Mouse (Mus musculus): Measurements from ENCODE around the gene Pdia3. TPM values are rescaled to one million over a fixed set of nuclear protein-coding genes. Genes with fewer than 3 reads are reported as not detected.
"Not testable (repeated sequence)": the region's sequence is repeated elsewhere in the genome, so short reads cannot be mapped to it uniquely, and the experiment has no call there.

Pdia3 gene
- polyA plus RNA-seq, 2 experiments: 95.7 to 188 TPM

GRCm38 (mm10) chr2:121477491-121478266, 64.1 kb downstream of the Pdia3 start:
- Histone ChIP-seq H3K27me3 (ENCODE audit: control insufficient read depth, insufficient read depth, low read length) (no peaks in the 10 kb centered on the region), H3K4me2 (ENCODE audit: low read depth) (no peak overlapping the region), H3K9me3 (ENCODE audit: control insufficient read depth, low read length) (no peaks in the 10 kb centered on the region), H3K27ac (no peak overlapping the region), H3K9ac (replicated peaks) (no peak overlapping the region), H3K36me3 (replicated peaks; ENCODE audit: control insufficient read depth, insufficient read depth, low read depth) (no peaks in the 10 kb centered on the region), H3K4me3 (ENCODE audit: insufficient read depth in 1 of 2, low read depth in 2 of 2, low read length in 2 of 2) (no peak overlapping the region), H3K4me1 (replicated peaks; ENCODE audit: control insufficient read depth in 2 of 2, insufficient read depth in 2 of 2, low read length in 1 of 2) (peaks cover 3 to 5% of the 10 kb centered on the region in 2 experiments; a peak in 1 of 4 replicates)
- WGBS (ENCODE audit: insufficient replicate concordance): 73% methylated on average over 3 of the region's 3 CpGs
- no peak for TF ChIP-seq EP300 (IDR thresholded peaks at IDR 0.05; ENCODE audit: low read depth)
- no peak for TF ChIP-seq CTCF (IDR thresholded peaks at IDR 0.05; ENCODE audit: low read depth)
- ATAC-seq (ENCODE audit: insufficient read depth) (no peak), DNase-seq (ENCODE audit: low read depth in 3 of 3, low spot score in 3 of 3) (no peak)

GRCm38 (mm10) chr2:121480498-121480897, 66.9 kb downstream of the Pdia3 start:
- H3K9ac ChIP-seq (replicated peaks): no peak overlapping the region
- DNase-seq (ENCODE audit: low read depth in 3 of 3, low spot score in 3 of 3): no peak
- H3K4me2 ChIP-seq (ENCODE audit: low read depth): no peak overlapping the region
- H3K4me1 ChIP-seq (replicated peaks; ENCODE audit: control insufficient read depth in 2 of 2, insufficient read depth in 2 of 2, low read length in 1 of 2): no peaks in the 10 kb centered on the region
- no peaks in the 10 kb centered on the region for H3K36me3 ChIP-seq (replicated peaks; ENCODE audit: control insufficient read depth, insufficient read depth, low read depth)
- no peak overlapping the region for H3K4me3 ChIP-seq (ENCODE audit: insufficient read depth in 1 of 2, low read depth in 2 of 2, low read length in 2 of 2)
- WGBS (ENCODE audit: insufficient replicate concordance): 40% methylated on average over 3 of the region's 3 CpGs
- H3K27me3 ChIP-seq (ENCODE audit: control insufficient read depth, insufficient read depth, low read length): no peaks in the 10 kb centered on the region
- ATAC-seq (ENCODE audit: insufficient read depth): 0 out of 2 replicates have a peak, but pooled peaks have one; percentile 15
- no peaks in the 10 kb centered on the region for H3K9me3 ChIP-seq (ENCODE audit: control insufficient read depth, low read length)
- TF ChIP-seq EP300 (IDR thresholded peaks at IDR 0.05; ENCODE audit: low read depth) (no peak), CTCF (IDR thresholded peaks at IDR 0.05; ENCODE audit: low read depth) (peak; percentile 89)
- H3K27ac ChIP-seq: no peak overlapping the region

- 75% methylated on average over 13 of the region's 13 CpGs for WGBS (ENCODE audit: insufficient replicate concordance)
- H3K4me1 ChIP-seq (replicated peaks; ENCODE audit: control insufficient read depth in 2 of 2, insufficient read depth in 2 of 2, low read length in 1 of 2); H3K9me3 ChIP-seq (ENCODE audit: control insufficient read depth, low read length); DNase-seq (ENCODE audit: low read depth in 3 of 3, low spot score in 3 of 3); ATAC-seq (ENCODE audit: insufficient read depth); H3K27ac ChIP-seq; H3K4me2 ChIP-seq (ENCODE audit: low read depth); H3K27me3 ChIP-seq (ENCODE audit: control insufficient read depth, insufficient read depth, low read length); H3K4me3 ChIP-seq (ENCODE audit: insufficient read depth in 1 of 2, low read depth in 2 of 2, low read length in 2 of 2); H3K9ac ChIP-seq (replicated peaks); H3K36me3 ChIP-seq (replicated peaks; ENCODE audit: control insufficient read depth, insufficient read depth, low read depth): not testable (repeated sequence)
Measured at GRCm38 (mm10) chr2:121480916-121481315, 67.3 kb downstream of the Pdia3 start.

- no peak for ATAC-seq (ENCODE audit: insufficient read depth)
- TF ChIP-seq CTCF (IDR thresholded peaks at IDR 0.05; ENCODE audit: low read depth): no peak
- TF ChIP-seq EP300 (IDR thresholded peaks at IDR 0.05; ENCODE audit: low read depth): no peak
- Histone ChIP-seq H3K4me2 (ENCODE audit: low read depth) (no peak overlapping the region), H3K9me3 (ENCODE audit: control insufficient read depth, low read length) (no peaks in the 10 kb centered on the region), H3K9ac (replicated peaks) (no peak overlapping the region), H3K27me3 (ENCODE audit: control insufficient read depth, insufficient read depth, low read length) (no peaks in the 10 kb centered on the region), H3K27ac (no peak overlapping the region), H3K4me1 (replicated peaks; ENCODE audit: control insufficient read depth in 2 of 2, insufficient read depth in 2 of 2, low read length in 1 of 2) (no peaks in the 10 kb centered on the region), H3K4me3 (ENCODE audit: insufficient read depth in 1 of 2, low read depth in 2 of 2, low read length in 2 of 2) (no peak overlapping the region), H3K36me3 (replicated peaks; ENCODE audit: control insufficient read depth, insufficient read depth, low read depth) (no peaks in the 10 kb centered on the region)
- DNase-seq (ENCODE audit: low read depth in 3 of 3, low spot score in 3 of 3): no peak
- 73% methylated on average over 8 of the region's 8 CpGs for WGBS (ENCODE audit: insufficient replicate concordance)
Measured at GRCm38 (mm10) chr2:121483576-121483975, 70.0 kb downstream of the Pdia3 start.

- H3K36me3 ChIP-seq (replicated peaks; ENCODE audit: control insufficient read depth, insufficient read depth, low read depth); H3K27ac ChIP-seq; H3K4me2 ChIP-seq (ENCODE audit: low read depth); H3K9ac ChIP-seq (replicated peaks); H3K4me3 ChIP-seq (ENCODE audit: insufficient read depth in 1 of 2, low read depth in 2 of 2, low read length in 2 of 2); DNase-seq (ENCODE audit: low read depth in 3 of 3, low spot score in 3 of 3); H3K27me3 ChIP-seq (ENCODE audit: control insufficient read depth, insufficient read depth, low read length); H3K4me1 ChIP-seq (replicated peaks; ENCODE audit: control insufficient read depth in 2 of 2, insufficient read depth in 2 of 2, low read length in 1 of 2); H3K9me3 ChIP-seq (ENCODE audit: control insufficient read depth, low read length); ATAC-seq (ENCODE audit: insufficient read depth): not testable (repeated sequence)
- WGBS (ENCODE audit: insufficient replicate concordance): 44% methylated on average over 1 of the region's 2 CpGs
Measured at GRCm38 (mm10) chr2:121484403-121484802, 70.8 kb downstream of the Pdia3 start.

Small RNA genes lying within 50 kb of the gene (microRNA-seq; reads per million reads assigned to microRNA genes)
- gene Gm22953: not detected

Other genes starting within 250 kb of the Pdia3 start
- gene Tubgcp4, start 243.1 kb upstream of the Pdia3 start, polyA plus RNA-seq (2012; rRNA removed): 13.0 and 15.0 TPM in 2 replicates
- 20.3 and 21.3 TPM in 2 replicates for gene Tubgcp4, start 243.1 kb upstream of the Pdia3 start, polyA plus RNA-seq (2014; fragmentation: Nextera tagmentation; extraction: Ambion mirVana)
- 1.5 and 2.0 TPM in 2 replicates for gene Zscan29, start 242.7 kb upstream of the Pdia3 start, polyA plus RNA-seq (2012; rRNA removed)
- 2.8 and 3.1 TPM in 2 replicates for gene Zscan29, start 242.7 kb upstream of the Pdia3 start, polyA plus RNA-seq (2014; fragmentation: Nextera tagmentation; extraction: Ambion mirVana)
- 16.4 and 17.0 TPM in 2 replicates for gene Trp53bp1, start 142.4 kb upstream of the Pdia3 start, polyA plus RNA-seq (2012; rRNA removed)
- gene Trp53bp1, start 142.4 kb upstream of the Pdia3 start, polyA plus RNA-seq (2014; fragmentation: Nextera tagmentation; extraction: Ambion mirVana): 14.1 and 18.5 TPM in 2 replicates
- 0.04 TPM in 2 replicates for gene Map1a, start 124.2 kb upstream of the Pdia3 start, polyA plus RNA-seq (2012; rRNA removed)
- 0.09 TPM in 1 of 2 replicates, not detected in the other for gene Map1a, start 124.2 kb upstream of the Pdia3 start, polyA plus RNA-seq (2014; fragmentation: Nextera tagmentation; extraction: Ambion mirVana)
- gene Ppip5k1, start 58.4 kb upstream of the Pdia3 start, polyA plus RNA-seq (2012; rRNA removed): 3.1 and 4.5 TPM in 2 replicates
- gene Ppip5k1, start 58.4 kb upstream of the Pdia3 start, polyA plus RNA-seq (2014; fragmentation: Nextera tagmentation; extraction: Ambion mirVana): 5.6 and 8.4 TPM in 2 replicates
- 0.06 and 0.32 TPM in 2 replicates for gene Ckmt1, start 56.1 kb upstream of the Pdia3 start, polyA plus RNA-seq (2012; rRNA removed)
- gene Ckmt1, start 56.1 kb upstream of the Pdia3 start, polyA plus RNA-seq (2014; fragmentation: Nextera tagmentation; extraction: Ambion mirVana): not detected in 2 replicates
- not detected in 2 replicates for gene Strc, start 26.6 kb upstream of the Pdia3 start, polyA plus RNA-seq (2012; rRNA removed)
- gene Strc, start 26.6 kb upstream of the Pdia3 start, polyA plus RNA-seq (2014; fragmentation: Nextera tagmentation; extraction: Ambion mirVana): not detected in 2 replicates
- gene Catsper2, start within 50 bp of the Pdia3 start, polyA plus RNA-seq (2012; rRNA removed): 0.40 and 0.60 TPM in 2 replicates
- gene Catsper2, start within 50 bp of the Pdia3 start, polyA plus RNA-seq (2014; fragmentation: Nextera tagmentation; extraction: Ambion mirVana): 0.29 and 0.92 TPM in 2 replicates
- gene Ell3, start 30.5 kb downstream of the Pdia3 start, polyA plus RNA-seq (2012; rRNA removed): 0.84 and 1.1 TPM in 2 replicates
- gene Ell3, start 30.5 kb downstream of the Pdia3 start, polyA plus RNA-seq (2014; fragmentation: Nextera tagmentation; extraction: Ambion mirVana): 1.8 and 2.0 TPM in 2 replicates
- gene Serf2, start 35.4 kb downstream of the Pdia3 start, polyA plus RNA-seq (2012; rRNA removed): 345 and 412 TPM in 2 replicates
- 279 and 297 TPM in 2 replicates for gene Serf2, start 35.4 kb downstream of the Pdia3 start, polyA plus RNA-seq (2014; fragmentation: Nextera tagmentation; extraction: Ambion mirVana)
- 22.4 and 26.8 TPM in 2 replicates for gene Hypk, start 39.5 kb downstream of the Pdia3 start, polyA plus RNA-seq (2012; rRNA removed)
- gene Hypk, start 39.5 kb downstream of the Pdia3 start, polyA plus RNA-seq (2014; fragmentation: Nextera tagmentation; extraction: Ambion mirVana): 72.9 and 79.2 TPM in 2 replicates
- 0.17 and 0.22 TPM in 2 replicates for gene Serinc4, start 43.0 kb downstream of the Pdia3 start, polyA plus RNA-seq (2012; rRNA removed)
- gene Serinc4, start 43.0 kb downstream of the Pdia3 start, polyA plus RNA-seq (2014; fragmentation: Nextera tagmentation; extraction: Ambion mirVana): 0.08 and 0.11 TPM in 2 replicates
- 3.4 and 8.7 TPM in 2 replicates for gene Mfap1b, start 60.3 kb downstream of the Pdia3 start, polyA plus RNA-seq (2012; rRNA removed)
- 20.1 and 22.2 TPM in 2 replicates for gene Mfap1b, start 60.3 kb downstream of the Pdia3 start, polyA plus RNA-seq (2014; fragmentation: Nextera tagmentation; extraction: Ambion mirVana)
- 3.8 and 6.8 TPM in 2 replicates for gene Mfap1a, start 92.9 kb downstream of the Pdia3 start, polyA plus RNA-seq (2012; rRNA removed)
- 8.5 and 10.0 TPM in 2 replicates for gene Mfap1a, start 92.9 kb downstream of the Pdia3 start, polyA plus RNA-seq (2014; fragmentation: Nextera tagmentation; extraction: Ambion mirVana)
- 7.4 and 11.5 TPM in 2 replicates for gene Wdr76, start 92.9 kb downstream of the Pdia3 start, polyA plus RNA-seq (2012; rRNA removed)
- gene Wdr76, start 92.9 kb downstream of the Pdia3 start, polyA plus RNA-seq (2014; fragmentation: Nextera tagmentation; extraction: Ambion mirVana): 8.6 and 9.1 TPM in 2 replicates

Measured in liver, embryonic 14.5 days (tissue).